Mouse (Mus musculus): ENCODE data around the gene Tkfc. TPM values are rescaled to one million over a fixed set of nuclear protein-coding genes. Genes with fewer than 3 reads are reported as not detected.

Tkfc gene
- polyA plus RNA-seq, 1 experiment from 2014 or later: 11.0 TPM

GRCm38 (mm10) chr19:10583550-10584146 is 21.8 kb downstream of the Tkfc start:
- H3K4me2 ChIP-seq: no peak overlapping the region; the same call in 1 of the 2 replicates
- 46% methylated on average over 7 of the region's 7 CpGs for WGBS
- H3K36me3 ChIP-seq: peaks cover 50% of the 10 kb centered on the region
- H3K4me3 ChIP-seq: no peak overlapping the region
- ATAC-seq (ENCODE audit: extremely low read depth, insufficient number of reproducible peaks, low FRiP score, low TSS enrichment): no peak
- no peak overlapping the region for H3K27ac ChIP-seq (replicated peaks)
- no peaks in the 10 kb centered on the region for H3K27me3 ChIP-seq (replicated peaks)
- H3K4me1 ChIP-seq: peaks cover 6% of the 10 kb centered on the region
- no peak overlapping the region for H3K9ac ChIP-seq
- H3K9me3 ChIP-seq: no peaks in the 10 kb centered on the region

DNA sequence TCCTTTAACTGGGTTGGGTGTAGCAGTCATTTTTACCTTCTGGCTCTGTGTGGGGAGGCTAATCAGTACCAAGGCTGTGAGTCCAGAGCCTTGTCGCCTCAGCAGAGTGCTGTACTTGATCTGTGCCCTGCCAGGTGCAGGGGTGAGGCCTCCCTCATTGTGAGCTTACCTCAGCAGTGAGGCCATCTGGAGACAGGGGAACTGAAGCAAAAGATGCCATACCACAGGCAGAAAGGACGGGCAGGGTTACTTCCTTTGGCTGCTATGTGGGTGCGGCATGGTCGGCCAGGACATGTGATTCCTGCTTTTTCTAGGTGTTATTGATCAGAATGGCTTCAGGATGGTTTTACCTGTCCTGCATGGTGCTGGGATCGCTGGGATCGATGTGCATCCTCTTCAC is 23.5 kb downstream of the Tkfc start:
- H3K27me3 ChIP-seq (replicated peaks): no peaks in the 10 kb centered on the region
- no peak overlapping the region for H3K4me3 ChIP-seq
- no peaks in the 10 kb centered on the region for H3K9me3 ChIP-seq
- no peak overlapping the region for H3K27ac ChIP-seq (replicated peaks)
- H3K36me3 ChIP-seq: peaks cover 39% of the 10 kb centered on the region
- ATAC-seq (ENCODE audit: extremely low read depth, insufficient number of reproducible peaks, low FRiP score, low TSS enrichment): no peak
- H3K4me1 ChIP-seq: peaks cover 16% of the 10 kb centered on the region
- no peak overlapping the region for H3K9ac ChIP-seq
- WGBS: 71% methylated on average over 6 of the region's 6 CpGs
- H3K4me2 ChIP-seq: no peak overlapping the region

DNA sequence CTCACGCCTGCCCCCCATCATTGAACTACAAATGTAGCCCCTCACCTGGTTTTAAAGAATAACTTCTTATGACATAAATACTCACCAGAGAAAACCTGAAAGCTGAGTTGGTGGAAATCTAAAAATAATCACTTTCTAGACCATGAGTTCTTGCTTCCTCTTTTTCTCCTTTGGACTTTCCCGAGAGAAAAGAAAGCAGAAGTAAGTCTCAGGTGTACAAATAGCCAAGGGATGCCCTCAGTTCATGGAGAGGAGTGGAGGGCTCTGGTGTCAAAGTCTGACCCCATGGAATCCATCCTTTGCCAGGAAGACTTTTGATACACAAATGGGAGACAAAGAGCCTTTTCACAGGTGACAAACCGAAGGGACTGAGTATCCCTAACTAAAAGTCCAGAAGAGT is 24.7 kb downstream of the Tkfc start:
- Histone ChIP-seq H3K4me3 (no peak overlapping the region), H3K4me1 (peaks cover 24% of the 10 kb centered on the region), H3K27me3 (replicated peaks) (no peaks in the 10 kb centered on the region), H3K27ac (replicated peaks) (no peak overlapping the region), H3K9me3 (no peaks in the 10 kb centered on the region), H3K9ac (no peak overlapping the region), H3K36me3 (peaks cover 29% of the 10 kb centered on the region), H3K4me2 (no peak overlapping the region)
- 66% methylated on average over 3 of the region's 3 CpGs for WGBS
- no peak for ATAC-seq (ENCODE audit: extremely low read depth, insufficient number of reproducible peaks, low FRiP score, low TSS enrichment)

DNA sequence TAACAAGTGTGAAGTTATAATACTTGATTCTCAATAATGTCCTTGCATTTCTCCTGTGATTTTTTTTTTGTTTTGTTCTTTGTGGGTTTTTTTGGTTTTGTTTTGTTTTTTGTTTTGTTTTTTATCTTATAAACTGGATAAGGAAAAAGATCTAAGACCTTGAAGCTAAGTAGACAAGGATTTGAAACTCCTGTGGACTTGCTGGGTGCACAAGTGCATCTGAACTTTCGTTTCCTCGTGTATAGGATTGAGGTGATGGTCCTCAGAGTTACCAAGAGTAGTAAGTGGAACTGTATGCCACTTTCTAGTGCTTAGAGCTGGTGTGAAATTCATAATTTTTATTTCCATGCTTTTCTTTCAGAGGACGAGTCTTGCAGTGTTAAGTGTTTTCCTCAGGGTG is 25.4 kb downstream of the Tkfc start:
- Histone ChIP-seq H3K36me3 (peaks cover 24% of the 10 kb centered on the region), H3K27ac (replicated peaks) (no peak overlapping the region), H3K4me1 (peaks cover 25% of the 10 kb centered on the region), H3K9ac (no peak overlapping the region), H3K4me2 (no peak overlapping the region), H3K4me3 (no peak overlapping the region), H3K9me3 (no peaks in the 10 kb centered on the region), H3K27me3 (replicated peaks) (no peaks in the 10 kb centered on the region)
- no peak for ATAC-seq (ENCODE audit: extremely low read depth, insufficient number of reproducible peaks, low FRiP score, low TSS enrichment)
- 74% methylated on average over 3 of the region's 3 CpGs for WGBS

- Histone ChIP-seq H3K4me1 (peaks cover 25% of the 10 kb centered on the region), H3K9me3 (no peaks in the 10 kb centered on the region), H3K4me3 (peak within 1 kb of the TSS; percentile 61), H3K36me3 (peaks cover 41% of the 10 kb centered on the region), H3K9ac (peak within 1 kb of the TSS; percentile 88), H3K4me2 (peak within 1 kb of the TSS; percentile 84), H3K27ac (replicated peaks) (peak within 1 kb of the TSS; percentile 89), H3K27me3 (replicated peaks) (no peaks in the 10 kb centered on the region)
- WGBS: under 1% methylated on average over 44 of the region's 44 CpGs
- peak; percentile 88 for ATAC-seq (ENCODE audit: extremely low read depth, insufficient number of reproducible peaks, low FRiP score, low TSS enrichment)
These were observed 28.5 kb downstream of the Tkfc start, which contains the start of the genes Cyb561a3 and Tmem138 for GRCm38 (mm10) chr19:10576690-10577561. Gene Cyb561a3 (plus strand): TSS chr19:10577172. Gene Tmem138 (minus strand): TSS chr19:10577362.

- no peaks in the 10 kb centered on the region for H3K4me1 ChIP-seq
- no peak overlapping the region for H3K4me3 ChIP-seq
- H3K27me3 ChIP-seq (replicated peaks): no peaks in the 10 kb centered on the region
- H3K36me3 ChIP-seq: peaks cover 68% of the 10 kb centered on the region
- no peak overlapping the region for H3K9ac ChIP-seq
- no peak overlapping the region for H3K27ac ChIP-seq (replicated peaks)
- H3K9me3 ChIP-seq: peaks cover 5% of the 10 kb centered on the region; the same call in 1 of the 2 replicates
- WGBS: 87% methylated on average over 6 of the region's 6 CpGs
- H3K4me2 ChIP-seq: no peak overlapping the region
- ATAC-seq (ENCODE audit: extremely low read depth, insufficient number of reproducible peaks, low FRiP score, low TSS enrichment): no peak
These were observed 35.8 kb downstream of the Tkfc start for GRCm38 (mm10) chr19:10569627-10570026.

DNA sequence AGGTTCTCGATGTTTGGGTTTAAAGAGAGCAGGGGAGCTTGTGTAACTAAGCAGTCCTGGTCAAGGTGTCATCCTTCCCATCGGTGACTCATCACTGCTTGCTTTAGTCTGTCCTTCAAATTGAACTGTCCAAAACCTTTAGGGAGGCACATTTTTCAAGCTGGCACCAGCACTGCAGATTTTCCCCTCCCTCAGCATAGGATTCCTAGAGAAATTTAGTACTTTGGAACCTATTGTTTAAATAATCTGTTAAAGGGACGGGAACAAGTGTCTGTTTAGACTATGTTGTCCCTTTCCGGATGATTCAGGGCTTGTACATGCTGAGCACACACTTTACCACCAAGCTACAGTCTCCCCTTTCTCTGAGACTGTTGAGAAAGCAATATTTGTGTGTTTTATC is 40.2 kb downstream of the Tkfc start:
- Histone ChIP-seq H3K27ac (replicated peaks) (0 out of 2 replicates have a peak overlapping the region, but pooled peaks have one; percentile 28), H3K27me3 (replicated peaks) (no peaks in the 10 kb centered on the region), H3K36me3 (peaks cover 24% of the 10 kb centered on the region), H3K4me1 (peaks cover 18% of the 10 kb centered on the region), H3K9me3 (peaks cover 5% of the 10 kb centered on the region; the same call in 1 of the 2 replicates), H3K9ac (no peak overlapping the region), H3K4me3 (no peak overlapping the region), H3K4me2 (no peak overlapping the region)
- no peak for ATAC-seq (ENCODE audit: extremely low read depth, insufficient number of reproducible peaks, low FRiP score, low TSS enrichment)
- WGBS: 60% methylated on average over 4 of the region's 4 CpGs

- no peak overlapping the region for H3K27ac ChIP-seq (replicated peaks)
- peaks cover 15% of the 10 kb centered on the region for H3K36me3 ChIP-seq
- no peaks in the 10 kb centered on the region for H3K27me3 ChIP-seq (replicated peaks)
- H3K4me2 ChIP-seq: no peak overlapping the region
- H3K4me1 ChIP-seq: peaks cover 18% of the 10 kb centered on the region
- no peak for ATAC-seq (ENCODE audit: extremely low read depth, insufficient number of reproducible peaks, low FRiP score, low TSS enrichment)
- no peak overlapping the region for H3K9ac ChIP-seq
- H3K4me3 ChIP-seq: no peak overlapping the region
- H3K9me3 ChIP-seq: peaks cover 5% of the 10 kb centered on the region; the same call in 1 of the 2 replicates
- 75% methylated on average over 6 of the region's 6 CpGs for WGBS
These were observed 41.2 kb downstream of the Tkfc start for GRCm38 (mm10) chr19:10564278-10564677.

GRCm38 (mm10) chr19:10562351-10562750 is 43.1 kb downstream of the Tkfc start:
- Histone ChIP-seq H3K4me2 (no peak overlapping the region), H3K9ac (peak overlapping the region; percentile 42; the same call in 1 of the 2 replicates), H3K27ac (replicated peaks) (peak overlapping the region; percentile 93), H3K4me3 (no peak overlapping the region), H3K4me1 (peaks cover 18% of the 10 kb centered on the region), H3K27me3 (replicated peaks) (no peaks in the 10 kb centered on the region), H3K9me3 (peaks cover 1% of the 10 kb centered on the region; the same call in 1 of the 2 replicates), H3K36me3 (peaks cover under 1% of the 10 kb centered on the region; the same call in 1 of the 2 replicates)
- ATAC-seq (ENCODE audit: extremely low read depth, insufficient number of reproducible peaks, low FRiP score, low TSS enrichment): no peak
- 60% methylated on average over 5 of the region's 5 CpGs for WGBS

- ATAC-seq (ENCODE audit: extremely low read depth, insufficient number of reproducible peaks, low FRiP score, low TSS enrichment): peak; percentile 68; the same call in 1 of the 2 replicates
- Histone ChIP-seq H3K36me3 (no peaks in the 10 kb centered on the region), H3K9ac (peak overlapping the region; percentile 42), H3K4me1 (peaks cover 21% of the 10 kb centered on the region), H3K4me3 (no peak overlapping the region), H3K27me3 (replicated peaks) (no peaks in the 10 kb centered on the region), H3K9me3 (no peaks in the 10 kb centered on the region), H3K27ac (replicated peaks) (peak overlapping the region; percentile 93), H3K4me2 (no peak overlapping the region)
- 33% methylated on average over 6 of the region's 6 CpGs for WGBS
These were observed 43.7 kb downstream of the Tkfc start for GRCm38 (mm10) chr19:10561558-10562314.

GRCm38 (mm10) chr19:10560108-10560507 is 45.3 kb downstream of the Tkfc start:
- Histone ChIP-seq H3K9me3 (no peaks in the 10 kb centered on the region), H3K36me3 (no peaks in the 10 kb centered on the region), H3K4me3 (no peak overlapping the region), H3K4me2 (no peak overlapping the region), H3K27ac (replicated peaks) (no peak overlapping the region), H3K4me1 (peaks cover 31% of the 10 kb centered on the region), H3K9ac (no peak overlapping the region), H3K27me3 (replicated peaks) (no peaks in the 10 kb centered on the region)
- 30% methylated on average over 5 of the region's 5 CpGs for WGBS
- no peak for ATAC-seq (ENCODE audit: extremely low read depth, insufficient number of reproducible peaks, low FRiP score, low TSS enrichment)
